Mouse (Mus musculus) hindbrain, postnatal 0 days (tissue): Measurements from ENCODE around the gene Rbfox2. TPM values are rescaled to one million over a fixed set of nuclear protein-coding genes. Genes with fewer than 3 reads are reported as not detected.

ENCODE experiments used
- ATAC-seq: fragments of 200-750 bp; cut with Nextera tagmentation; 2 replicates; pipeline ENCODE4 v1.8.0; 2017; ENCODE audit warnings: mild to moderate bottlenecking, moderate TSS enrichment, moderate library complexity
- DNase-seq: peaks from one replicate; pipeline ENCODE4 v3.0.0-alpha.2; 2015; ENCODE audit warnings: low spot score
- H3K27ac ChIP-seq: fragments of 300-500 bp; sonication (generic); 2 replicates; pipeline ENCODE4 v1.5.1; 2014; ENCODE audit warnings: mild to moderate bottlenecking
- H3K27me3 ChIP-seq: fragments of 300-500 bp; sonication (generic); 2 replicates; pipeline ENCODE4 v1.6.1; 2014; ENCODE audit warnings: low read length, mixed read lengths; ENCODE audit not compliant: insufficient read depth
- H3K36me3 ChIP-seq: fragments of 300-500 bp; sonication (generic); 2 replicates; pipeline ENCODE4 v1.6.1; 2014; ENCODE audit warnings: low read length, mixed read lengths; ENCODE audit not compliant: insufficient read depth
- H3K4me1 ChIP-seq: fragments of 300-500 bp; sonication (generic); 2 replicates; pipeline ENCODE4 v1.6.1; 2014; ENCODE audit warnings: antibody characterized with exemption, low read length, mixed read lengths; ENCODE audit not compliant: insufficient read depth
- H3K4me2 ChIP-seq: fragments of 300-500 bp; sonication (generic); 2 replicates; pipeline ENCODE4 v1.6.1; 2014; ENCODE audit warnings: low read depth, mild to moderate bottlenecking, low read length, moderate library complexity, mixed read lengths
- H3K4me3 ChIP-seq: fragments of 300-500 bp; sonication (generic); 2 replicates; pipeline ENCODE4 v1.5.1; 2014; ENCODE audit warnings: low read length
- H3K9ac ChIP-seq: fragments of 300-500 bp; sonication (generic); replicated peaks from 2 replicates; pipeline ENCODE4 v1.6.1; 2014; ENCODE audit warnings: mild to moderate bottlenecking, low read length, moderate library complexity, mixed read lengths
- H3K9me3 ChIP-seq: fragments of 300-500 bp; sonication (generic); 2 replicates; pipeline ENCODE4 v1.6.1; 2016; ENCODE audit warnings: low read length, mixed read lengths
- CTCF ChIP-seq: IDR thresholded peaks from 2 replicates; pipeline ENCODE4 v1.5.1; 2016; ENCODE audit warnings: antibody characterized with exemption, control low read depth, low read depth
- WGBS: fragments of 180-500 bp; shearing (Covaris S2); extraction: QIAGEN DNeasy Blood & Tissue Kit; methylation state at CpG from one replicate; pipeline ENCODE4 v1.1.7; 2014; 5-methylcytosine and 5-hydroxymethylcytosine counted together
- polyA plus RNA-seq: library from polyadenylated mRNA; unstranded; fragments of >200 nt; fragmentation: Nextera tagmentation; extraction: Ambion mirVana; gene quantifications from 2 replicates; pipeline ENCODE4 v1.2.1, GENCODE M21; 2015
- total RNA-seq: library from RNA; depleted of rRNA; stranded (reverse); fragments of >200 nt; gene quantifications from 2 replicates; pipeline ENCODE4 v1.2.3, GENCODE M21; 2014

Gene Rbfox2
- total and polyA plus RNA-seq, 2 experiments from 2014 or later, result 91.9 to 294 TPM

DNA sequence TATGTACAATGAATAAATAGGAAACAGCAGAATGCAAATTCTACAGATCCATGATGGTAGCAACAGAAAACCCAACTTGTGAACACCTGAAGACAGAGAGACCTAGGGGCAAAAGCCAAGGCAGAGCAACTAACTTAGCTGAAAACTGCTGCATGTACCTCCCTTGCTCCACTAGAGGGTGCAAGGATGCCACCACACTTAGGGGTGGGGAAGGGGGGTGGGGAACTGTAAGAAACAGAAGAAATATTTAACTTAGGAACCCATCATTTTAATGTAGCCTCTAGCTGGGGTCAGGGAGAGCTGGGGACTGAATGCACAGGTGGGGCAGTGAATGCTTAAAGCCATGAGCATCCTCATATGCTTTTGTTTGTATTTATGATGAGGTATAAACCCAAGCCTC is 81.5 kb downstream of the Rbfox2 start:
- ATAC-seq, result 0 out of 2 replicates have a peak, but pooled peaks have one; percentile 43
- peak; percentile 84 for TF ChIP-seq CTCF
- Histone ChIP-seq H3K4me2 (no peak overlapping the region), H3K27ac (no peak overlapping the region), H3K36me3 (peaks cover 3% of the 10 kb centered on the region; the same call in 1 of the 2 replicates), H3K27me3 (no peaks in the 10 kb centered on the region), H3K4me1 (no peaks in the 10 kb centered on the region), H3K9me3 (no peaks in the 10 kb centered on the region), H3K9ac (no peak overlapping the region), H3K4me3 (no peak overlapping the region)
- peak; percentile 81 for DNase-seq

DNA sequence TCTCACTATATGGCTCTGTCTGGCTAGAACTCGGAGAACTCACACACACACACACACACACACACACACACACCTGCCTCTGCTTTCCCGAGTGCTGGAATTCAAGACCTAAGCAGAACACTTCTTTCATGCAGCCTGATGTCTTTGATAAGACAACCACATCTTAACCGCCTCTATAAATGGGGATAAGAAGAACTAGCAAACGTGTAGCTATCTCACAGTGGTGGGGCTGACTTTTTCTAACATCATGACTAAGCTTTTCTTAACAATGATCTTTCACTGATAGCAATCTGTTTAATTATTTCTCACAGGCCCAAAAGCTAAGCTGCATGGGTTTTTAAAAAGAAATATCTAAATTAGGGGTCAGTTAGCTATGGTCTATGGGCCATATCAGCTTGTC is 86.0 kb downstream of the Rbfox2 start:
- ATAC-seq, result no peak

DNA sequence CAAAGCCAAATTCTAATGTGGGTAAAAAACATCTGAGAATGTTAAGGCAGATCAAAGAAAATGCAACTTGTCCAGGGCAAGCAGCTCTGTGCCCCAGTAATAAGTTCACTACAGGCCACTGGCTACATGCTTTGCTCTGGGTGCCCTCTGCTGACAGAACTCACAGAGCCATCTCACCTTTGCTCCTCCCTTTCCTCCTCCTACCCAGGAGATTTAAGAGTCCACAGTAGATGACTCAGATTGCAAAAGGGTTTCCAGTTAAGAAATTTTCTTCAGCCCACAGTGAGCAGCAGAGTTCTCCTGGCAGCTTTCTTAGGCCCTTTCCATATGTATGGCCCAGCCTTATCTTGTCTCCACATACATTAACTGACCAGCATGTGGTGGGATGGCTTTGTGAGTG is 86.7 kb downstream of the Rbfox2 start:
- no peak for ATAC-seq
- H3K4me3 ChIP-seq, result no peak overlapping the region

More for the DNA sequence above, 86.0 kb downstream of the Rbfox2 start:
- DNase-seq, result no peak
- no peak for TF ChIP-seq CTCF
- 79% methylated on average over 4 of the region's 4 CpGs for WGBS
- H3K4me1 ChIP-seq, result peaks cover 6% of the 10 kb centered on the region; the same call in 1 of the 2 replicates
- no peaks in the 10 kb centered on the region for H3K9me3 ChIP-seq
- H3K36me3 ChIP-seq, result no peaks in the 10 kb centered on the region
- no peak overlapping the region for H3K9ac ChIP-seq
- no peak overlapping the region for H3K27ac ChIP-seq
- H3K27me3 ChIP-seq, result no peaks in the 10 kb centered on the region
- no peak overlapping the region for H3K4me2 ChIP-seq
- no peak overlapping the region for H3K4me3 ChIP-seq

DNA sequence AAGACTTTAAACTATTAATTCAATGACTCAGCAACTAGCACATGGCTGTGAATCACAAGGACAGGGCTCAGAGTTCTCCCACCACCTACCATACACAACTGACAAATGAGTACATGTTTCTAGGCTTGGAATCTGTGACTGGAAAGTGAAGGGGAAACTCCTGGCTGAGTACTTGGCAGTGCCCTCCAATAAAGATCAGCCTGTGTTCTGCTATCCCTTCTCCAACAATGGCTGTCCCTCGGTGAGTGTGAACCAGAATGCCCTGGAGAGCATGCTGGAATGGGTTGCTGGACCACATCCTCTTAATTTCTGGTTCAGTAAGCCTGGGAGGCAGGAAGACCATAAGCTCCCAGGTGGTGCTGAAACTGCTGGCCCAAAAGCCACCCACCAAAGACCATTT is 87.2 kb downstream of the Rbfox2 start:
- peaks cover 17% of the 10 kb centered on the region for H3K4me1 ChIP-seq
- H3K4me2 ChIP-seq, result no peak overlapping the region
- no peak for DNase-seq
- H3K9ac ChIP-seq, result no peak overlapping the region
- no peak for ATAC-seq
- H3K9me3 ChIP-seq, result no peaks in the 10 kb centered on the region
- no peak overlapping the region for H3K27ac ChIP-seq
- H3K36me3 ChIP-seq, result no peaks in the 10 kb centered on the region
- WGBS, result 30% methylated on average over 1 of the region's 1 CpGs
- no peak for TF ChIP-seq CTCF
- H3K27me3 ChIP-seq, result no peaks in the 10 kb centered on the region
- H3K4me3 ChIP-seq, result no peak overlapping the region

More for the DNA sequence above, 86.7 kb downstream of the Rbfox2 start:
- Histone ChIP-seq H3K27me3 (no peaks in the 10 kb centered on the region), H3K9me3 (no peaks in the 10 kb centered on the region), H3K4me1 (peaks cover 13% of the 10 kb centered on the region), H3K4me2 (no peak overlapping the region), H3K36me3 (no peaks in the 10 kb centered on the region), H3K9ac (no peak overlapping the region), H3K27ac (no peak overlapping the region)
- TF ChIP-seq CTCF, result peak; percentile 46
- no peak for DNase-seq

DNA sequence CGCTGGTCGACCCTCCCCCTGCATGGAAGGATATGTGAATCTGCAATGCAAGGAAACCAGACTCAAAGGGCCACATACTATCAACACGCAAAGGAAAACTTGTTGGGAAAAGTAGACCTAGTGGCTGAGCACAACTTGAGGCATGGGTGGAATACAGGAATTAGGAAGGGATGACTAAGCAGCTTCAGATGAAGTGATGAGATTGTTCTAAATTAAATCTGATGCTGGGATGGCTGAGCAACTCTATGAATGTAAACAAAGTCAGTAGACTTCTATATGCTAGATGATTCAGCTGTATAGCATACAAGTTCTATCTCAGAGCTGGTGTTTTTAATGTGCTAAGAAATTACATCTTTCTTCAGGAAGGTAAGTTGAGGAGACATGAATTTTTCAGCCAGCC is 88.8 kb downstream of the Rbfox2 start:
- peaks cover 21% of the 10 kb centered on the region for H3K4me1 ChIP-seq
- H3K9me3 ChIP-seq, result no peaks in the 10 kb centered on the region
- H3K9ac ChIP-seq, result no peak overlapping the region
- H3K27ac ChIP-seq, result no peak overlapping the region
- TF ChIP-seq CTCF, result no peak
- no peak overlapping the region for H3K4me3 ChIP-seq
- WGBS, result 97% methylated on average over 3 of the region's 3 CpGs
- no peaks in the 10 kb centered on the region for H3K27me3 ChIP-seq
- ATAC-seq, result no peak
- DNase-seq, result no peak
- no peaks in the 10 kb centered on the region for H3K36me3 ChIP-seq
- no peak overlapping the region for H3K4me2 ChIP-seq

DNA sequence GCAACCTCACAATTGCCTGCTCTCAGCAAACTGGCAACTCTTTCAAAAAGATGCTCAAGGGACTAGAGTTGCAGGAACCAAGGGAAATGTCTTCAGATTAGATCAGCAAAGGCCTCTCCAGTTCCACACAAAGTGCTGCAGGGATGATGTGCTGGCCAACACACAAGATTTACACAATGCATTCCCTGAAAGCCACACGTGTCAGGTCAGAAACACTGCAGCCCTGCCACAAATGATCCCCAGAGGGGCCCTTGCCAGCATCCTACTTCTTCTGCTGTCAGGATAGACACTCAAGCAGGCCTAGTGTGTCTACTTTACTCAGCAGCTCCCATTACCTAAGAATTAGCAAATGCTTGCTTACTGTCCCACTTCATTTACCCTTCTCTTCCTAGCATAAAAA is 89.3 kb downstream of the Rbfox2 start:
- ATAC-seq, result no peak
- WGBS, result 54% methylated on average over 1 of the region's 1 CpGs
- no peak for TF ChIP-seq CTCF
- Histone ChIP-seq H3K36me3 (no peaks in the 10 kb centered on the region), H3K27me3 (no peaks in the 10 kb centered on the region), H3K9me3 (no peaks in the 10 kb centered on the region), H3K27ac (no peak overlapping the region), H3K4me1 (peaks cover 21% of the 10 kb centered on the region), H3K4me2 (no peak overlapping the region), H3K4me3 (no peak overlapping the region), H3K9ac (no peak overlapping the region)
- DNase-seq, result no peak

DNA sequence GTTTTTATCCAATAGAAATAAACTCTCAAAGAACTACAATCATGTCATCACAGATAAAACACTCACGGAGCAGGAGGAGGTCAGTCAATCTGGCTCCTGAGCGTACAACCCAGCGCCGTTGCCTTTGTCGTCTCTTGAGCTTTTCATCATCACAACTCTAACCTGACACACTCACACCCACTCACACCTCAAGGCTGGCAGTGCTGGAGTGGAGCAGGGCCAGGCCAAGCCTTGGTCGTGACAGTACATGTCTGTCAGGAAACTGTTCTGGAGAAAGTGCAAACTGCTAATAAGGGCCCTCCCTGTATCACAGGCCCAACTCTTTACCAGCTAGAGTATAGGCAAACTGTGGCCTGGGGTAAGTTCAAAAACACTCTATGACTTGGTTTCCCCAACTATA is 90.1 kb downstream of the Rbfox2 start:
- Histone ChIP-seq H3K36me3 (no peaks in the 10 kb centered on the region), H3K9ac (no peak overlapping the region), H3K4me2 (no peak overlapping the region), H3K27me3 (no peaks in the 10 kb centered on the region), H3K27ac (no peak overlapping the region), H3K9me3 (no peaks in the 10 kb centered on the region), H3K4me1 (peaks cover 21% of the 10 kb centered on the region), H3K4me3 (no peak overlapping the region)
- TF ChIP-seq CTCF, result no peak
- ATAC-seq, result no peak
- DNase-seq, result no peak
- WGBS, result 85% methylated on average over 6 of the region's 6 CpGs
